Mouse (Mus musculus): ENCODE measurements around the gene Kdm6b. TPM values are rescaled to one million over a fixed set of nuclear protein-coding genes. Genes with fewer than 3 reads are reported as not detected.

The Kdm6b gene
- polyA plus RNA-seq, 1 experiment from 2014 or later: 24.3 TPM

GRCm38 (mm10) chr11:69372056-69372779 lies 41.3 kb downstream of the Kdm6b start:
- peak overlapping the region; percentile 52 for H3K27ac ChIP-seq
- no peaks in the 10 kb centered on the region for H3K27me3 ChIP-seq (replicated peaks)
- peaks cover 31% of the 10 kb centered on the region for H3K4me1 ChIP-seq (replicated peaks)
- no peaks in the 10 kb centered on the region for H3K36me3 ChIP-seq
- no peak overlapping the region for H3K9ac ChIP-seq
- no peaks in the 10 kb centered on the region for H3K9me3 ChIP-seq
- WGBS: 34% methylated on average over 12 of the region's 12 CpGs
- 0 out of 2 replicates have a peak overlapping the region, but pooled peaks have one; percentile 17 for H3K4me2 ChIP-seq (replicated peaks)
- no peak overlapping the region for H3K4me3 ChIP-seq (replicated peaks)
- no peak for ATAC-seq

GRCm38 (mm10) chr11:69371601-69372000 lies 41.9 kb downstream of the Kdm6b start:
- peaks cover 31% of the 10 kb centered on the region for H3K4me1 ChIP-seq (replicated peaks)
- 52% methylated on average over 12 of the region's 12 CpGs for WGBS
- H3K4me3 ChIP-seq (replicated peaks): no peak overlapping the region
- H3K9ac ChIP-seq: no peak overlapping the region
- H3K9me3 ChIP-seq: no peaks in the 10 kb centered on the region
- H3K4me2 ChIP-seq (replicated peaks): peak overlapping the region; percentile 17; the same call in 1 of the 2 replicates
- no peak for ATAC-seq
- no peaks in the 10 kb centered on the region for H3K36me3 ChIP-seq
- H3K27me3 ChIP-seq (replicated peaks): no peaks in the 10 kb centered on the region
- H3K27ac ChIP-seq: peak overlapping the region; percentile 52

DNA sequence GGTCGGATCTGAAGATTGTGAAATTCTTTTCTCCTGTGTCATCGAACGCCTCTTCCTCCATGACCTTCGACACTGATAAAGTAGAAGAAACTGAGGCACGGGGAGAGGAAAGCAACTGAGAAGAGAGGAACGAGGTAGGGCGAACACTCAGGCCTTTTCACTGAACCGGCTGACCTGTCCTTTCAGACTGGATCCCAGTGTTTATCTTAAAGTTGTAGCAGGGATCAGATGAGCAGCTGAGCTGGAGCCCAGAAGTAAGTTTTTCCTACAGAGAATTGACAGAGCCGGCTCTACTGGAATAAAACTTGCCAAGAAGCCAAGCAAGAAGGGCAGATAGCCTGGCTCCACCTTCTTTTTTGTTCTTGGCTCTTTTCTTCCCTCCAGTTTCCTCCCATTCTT lies 42.7 kb downstream of the Kdm6b start:
- H3K4me2 ChIP-seq (replicated peaks): peak overlapping the region; percentile 17
- no peaks in the 10 kb centered on the region for H3K36me3 ChIP-seq
- H3K4me1 ChIP-seq (replicated peaks): peaks cover 35% of the 10 kb centered on the region
- H3K4me3 ChIP-seq (replicated peaks): no peak overlapping the region
- WGBS: 21% methylated on average over 9 of the region's 9 CpGs
- H3K27ac ChIP-seq: peak overlapping the region; percentile 54
- H3K9me3 ChIP-seq: no peaks in the 10 kb centered on the region
- no peak overlapping the region for H3K9ac ChIP-seq
- no peaks in the 10 kb centered on the region for H3K27me3 ChIP-seq (replicated peaks)
- ATAC-seq: no peak

GRCm38 (mm10) chr11:69369990-69370816 lies 43.3 kb downstream of the Kdm6b start:
- Histone ChIP-seq H3K4me3 (replicated peaks) (peak overlapping the region; percentile 87), H3K9me3 (no peaks in the 10 kb centered on the region), H3K4me2 (replicated peaks) (peak overlapping the region; percentile 91), H3K27ac (peak overlapping the region; percentile 99; the same call in 1 of the 2 replicates), H3K27me3 (replicated peaks) (no peaks in the 10 kb centered on the region), H3K9ac (peak overlapping the region; percentile 100; the same call in 1 of the 2 replicates), H3K4me1 (replicated peaks) (peaks cover 41% of the 10 kb centered on the region), H3K36me3 (no peaks in the 10 kb centered on the region)
- ATAC-seq: no peak
- WGBS: 20% methylated on average over 2 of the region's 2 CpGs

GRCm38 (mm10) chr11:69369215-69369989 lies 44.1 kb downstream of the Kdm6b start, which contains the start of gene Chd3:
Gene Chd3, minus strand, starts transcription at chr11:69369406.
- Histone ChIP-seq H3K36me3 (no peaks in the 10 kb centered on the region), H3K9me3 (no peaks in the 10 kb centered on the region), H3K27me3 (replicated peaks) (no peaks in the 10 kb centered on the region), H3K27ac (peak within 1 kb of the TSS; percentile 99), H3K4me1 (replicated peaks) (peaks cover 49% of the 10 kb centered on the region), H3K4me2 (replicated peaks) (peak within 1 kb of the TSS; percentile 91), H3K4me3 (replicated peaks) (peak within 1 kb of the TSS; percentile 87), H3K9ac (peak within 1 kb of the TSS; percentile 100)
- WGBS: 1% methylated on average over 23 of the region's 34 CpGs
- no peak for ATAC-seq

GRCm38 (mm10) chr11:69368356-69369214 lies 44.9 kb downstream of the Kdm6b start:
- Histone ChIP-seq H3K36me3 (peaks cover 2% of the 10 kb centered on the region; the same call in 1 of the 2 replicates), H3K27ac (peak overlapping the region; percentile 99), H3K4me1 (replicated peaks) (peaks cover 56% of the 10 kb centered on the region), H3K9me3 (no peaks in the 10 kb centered on the region), H3K27me3 (replicated peaks) (no peaks in the 10 kb centered on the region), H3K4me3 (replicated peaks) (peak overlapping the region; percentile 87), H3K9ac (peak overlapping the region; percentile 100), H3K4me2 (replicated peaks) (peak overlapping the region; percentile 91)
- under 1% methylated on average over 51 of the region's 106 CpGs for WGBS
- ATAC-seq: peak; percentile 2; the same call in 1 of the 2 replicates

GRCm38 (mm10) chr11:69367616-69368355 lies 45.7 kb downstream of the Kdm6b start:
- peak overlapping the region; percentile 100 for H3K9ac ChIP-seq
- under 1% methylated on average over 22 of the region's 22 CpGs for WGBS
- H3K9me3 ChIP-seq: no peaks in the 10 kb centered on the region
- peaks cover 7% of the 10 kb centered on the region; the same call in 1 of the 2 replicates for H3K36me3 ChIP-seq
- peak overlapping the region; percentile 99 for H3K27ac ChIP-seq
- peak overlapping the region; percentile 87 for H3K4me3 ChIP-seq (replicated peaks)
- no peak for ATAC-seq
- peak overlapping the region; percentile 91 for H3K4me2 ChIP-seq (replicated peaks)
- peaks cover 54% of the 10 kb centered on the region for H3K4me1 ChIP-seq (replicated peaks)
- H3K27me3 ChIP-seq (replicated peaks): no peaks in the 10 kb centered on the region

- Histone ChIP-seq H3K9ac (peak overlapping the region; percentile 100), H3K9me3 (no peaks in the 10 kb centered on the region), H3K27ac (peak overlapping the region; percentile 99), H3K4me2 (replicated peaks) (peak overlapping the region; percentile 91), H3K27me3 (replicated peaks) (no peaks in the 10 kb centered on the region), H3K4me1 (replicated peaks) (peaks cover 47% of the 10 kb centered on the region), H3K36me3 (peaks cover 7% of the 10 kb centered on the region; the same call in 1 of the 2 replicates), H3K4me3 (replicated peaks) (peak overlapping the region; percentile 87)
- no peak for ATAC-seq
- WGBS: 0% methylated on average over 22 of the region's 22 CpGs
Observed at GRCm38 (mm10) chr11:69366855-69367615, 46.4 kb downstream of the Kdm6b start.

- H3K4me1 ChIP-seq (replicated peaks): peaks cover 39% of the 10 kb centered on the region
- H3K4me3 ChIP-seq (replicated peaks): peak overlapping the region; percentile 87
- H3K4me2 ChIP-seq (replicated peaks): peak overlapping the region; percentile 91
- peaks cover 7% of the 10 kb centered on the region; the same call in 1 of the 2 replicates for H3K36me3 ChIP-seq
- no peaks in the 10 kb centered on the region for H3K27me3 ChIP-seq (replicated peaks)
- ATAC-seq: peak; percentile 87
- H3K27ac ChIP-seq: peak overlapping the region; percentile 99
- WGBS: 0% methylated on average over 26 of the region's 26 CpGs
- peak overlapping the region; percentile 58 for H3K9ac ChIP-seq
- H3K9me3 ChIP-seq: no peaks in the 10 kb centered on the region
Observed at GRCm38 (mm10) chr11:69366157-69366854, 47.2 kb downstream of the Kdm6b start.

- Histone ChIP-seq H3K9me3 (no peaks in the 10 kb centered on the region), H3K36me3 (peaks cover 13% of the 10 kb centered on the region), H3K4me3 (replicated peaks) (peak overlapping the region; percentile 37), H3K27me3 (replicated peaks) (no peaks in the 10 kb centered on the region), H3K9ac (peak overlapping the region; percentile 58), H3K27ac (peak overlapping the region; percentile 97), H3K4me2 (replicated peaks) (peak overlapping the region; percentile 91), H3K4me1 (replicated peaks) (peaks cover 34% of the 10 kb centered on the region)
- ATAC-seq: peak; percentile 18
- 13% methylated on average over 6 of the region's 6 CpGs for WGBS
Observed at GRCm38 (mm10) chr11:69365722-69366121, 47.8 kb downstream of the Kdm6b start.

Measured in intestine, embryonic 15.5 days (tissue).